Mouse (Mus musculus): ENCODE results near the gene Notch4.

- TF ChIP-seq POLR2A (IDR thresholded peaks at IDR 0.05; ENCODE audit: low read depth, low read length) (no peak), CTCF (IDR thresholded peaks at IDR 0.05; ENCODE audit: borderline replicate concordance, insufficient read depth, low read length) (no peak)
Measured at GRCm38 (mm10) chr17:34549156-34549555, 14.9 kb upstream of the Notch4 start.

Measured in embryonic fibroblast, embryonic 13.5 days (primary cell).